Mouse (Mus musculus): ENCODE results near the gene Slc25a15. TPM values are rescaled to one million over a fixed set of nuclear protein-coding genes. Genes with fewer than 3 reads are reported as not detected.

The Slc25a15 gene
- total RNA-seq, 2 experiments from 2014 or later, result 9.4 to 11.9 TPM

Other genes with a start within 250 kb of the Slc25a15 start
- 2.3 and 3.7 TPM in 2 replicates for gene Nek3, start 232.2 kb downstream of the Slc25a15 start, total RNA-seq (2015)
- 2.8 and 5.0 TPM in 2 replicates for gene Nek3, start 232.2 kb downstream of the Slc25a15 start, total RNA-seq (2017)
- gene Ckap2, start 212.8 kb downstream of the Slc25a15 start, total RNA-seq (2015), result 44.7 and 46.0 TPM in 2 replicates
- gene Ckap2, start 212.8 kb downstream of the Slc25a15 start, total RNA-seq (2017), result 33.6 and 36.4 TPM in 2 replicates
- 37.9 and 44.6 TPM in 2 replicates for gene Vps36, start 205.8 kb downstream of the Slc25a15 start, total RNA-seq (2015)
- 43.3 and 45.3 TPM in 2 replicates for gene Vps36, start 205.8 kb downstream of the Slc25a15 start, total RNA-seq (2017)
- gene Thsd1, start 171.3 kb downstream of the Slc25a15 start, total RNA-seq (2015), result 1.8 and 2.2 TPM in 2 replicates
- 0.92 and 1.9 TPM in 2 replicates for gene Thsd1, start 171.3 kb downstream of the Slc25a15 start, total RNA-seq (2017)
- not detected in 2 replicates for gene Tpte, start 115.2 kb downstream of the Slc25a15 start, total RNA-seq (2015)
- gene Tpte, start 115.2 kb downstream of the Slc25a15 start, total RNA-seq (2017), result not detected in 2 replicates
- gene Mrps31, start 12.8 kb upstream of the Slc25a15 start, total RNA-seq (2015), result 22.8 and 26.3 TPM in 2 replicates
- 30.0 and 34.7 TPM in 2 replicates for gene Mrps31, start 12.8 kb upstream of the Slc25a15 start, total RNA-seq (2017)

All from megakaryocyte progenitor cell, adult 5-6 weeks (primary cell).